Mouse (Mus musculus) limb, embryonic 13.5 days (tissue): ENCODE measurements at regions not wholly inside any gene's neighbourhood (a gene's known extent, or its start where the extent isn't known, plus 50 kb on each side); places are given as distances from the start of the nearest gene placed in this dataset.
A peak's percentile ranks its signal among the peaks of the same experiment; 100 is the strongest.

Experiments
- ATAC-seq: fragments of 200-750 bp; cut with Nextera tagmentation; 2 replicates; pipeline ENCODE4 v1.8.0; 2017; ENCODE audit warnings: low read depth, moderate number of reproducible peaks, moderate TSS enrichment; ENCODE audit not compliant: low FRiP score
- H3K27ac ChIP-seq: fragments of 300-500 bp; sonication (generic); 2 replicates; pipeline ENCODE4 v1.5.1; 2015; ENCODE audit warnings: inconsistent platforms, mild to moderate bottlenecking, moderate library complexity
- H3K27me3 ChIP-seq: fragments of 300-500 bp; sonication (generic); 2 replicates; pipeline ENCODE4 v1.6.1; 2015; ENCODE audit warnings: mild to moderate bottlenecking, inconsistent platforms
- H3K36me3 ChIP-seq: fragments of 300-500 bp; sonication (generic); 2 replicates; pipeline ENCODE4 v1.6.1; 2015; ENCODE audit warnings: inconsistent platforms, mild to moderate bottlenecking, moderate library complexity
- H3K4me1 ChIP-seq: fragments of 300-500 bp; sonication (generic); 2 replicates; pipeline ENCODE4 v1.6.1; 2015; ENCODE audit warnings: inconsistent platforms
- H3K4me2 ChIP-seq: fragments of 300-500 bp; sonication (generic); replicated peaks from 2 replicates; pipeline ENCODE4 v1.6.1; 2015; ENCODE audit warnings: inconsistent platforms, mild to moderate bottlenecking, moderate library complexity
- H3K4me3 ChIP-seq: fragments of 300-500 bp; sonication (generic); 2 replicates; pipeline ENCODE4 v1.5.1; 2015; ENCODE audit warnings: moderate library complexity, mild to moderate bottlenecking, inconsistent platforms
- H3K9ac ChIP-seq: fragments of 300-500 bp; sonication (generic); 2 replicates; pipeline ENCODE4 v1.6.1; 2015; ENCODE audit warnings: mild to moderate bottlenecking, inconsistent platforms
- H3K9me3 ChIP-seq: fragments of 300-500 bp; sonication (generic); 2 replicates; pipeline ENCODE4 v1.6.1; 2016; ENCODE audit warnings: inconsistent platforms
- WGBS: fragments of 180-500 bp; shearing (Covaris S2); methylation state at CpG from one replicate; pipeline ENCODE4 v1.1.7; 2015; 5-methylcytosine and 5-hydroxymethylcytosine counted together

DNA sequence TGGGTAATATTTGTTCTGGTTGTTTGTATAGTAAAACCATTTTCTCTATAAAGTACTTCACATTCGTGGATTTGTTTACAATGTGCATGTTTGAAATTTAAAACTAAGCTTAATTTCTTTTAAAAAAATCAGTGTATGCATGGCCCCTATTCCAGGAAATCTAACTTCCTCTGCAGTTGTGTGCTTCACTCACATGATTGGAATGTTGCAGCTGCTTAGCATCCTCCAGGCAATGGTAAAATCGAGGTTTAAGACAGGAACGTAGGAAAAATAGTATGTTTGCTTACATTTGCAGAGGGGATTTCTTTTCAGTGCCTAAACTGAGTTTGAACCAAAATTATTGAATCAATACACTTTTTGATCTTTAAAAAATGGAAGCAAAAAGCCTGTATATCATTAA, 217.5 kb downstream of the Ptprc start:
- Histone ChIP-seq H3K9ac (no peak overlapping the region), H3K27ac (no peak overlapping the region), H3K4me1 (peaks cover 19% of the 10 kb centered on the region), H3K27me3 (no peaks in the 10 kb centered on the region), H3K36me3 (peaks cover 30% of the 10 kb centered on the region), H3K9me3 (no peaks in the 10 kb centered on the region), H3K4me3 (no peak overlapping the region), H3K4me2 (no peak overlapping the region)
- 48% methylated on average over 3 of the region's 3 CpGs for WGBS
- no peak for ATAC-seq

DNA sequence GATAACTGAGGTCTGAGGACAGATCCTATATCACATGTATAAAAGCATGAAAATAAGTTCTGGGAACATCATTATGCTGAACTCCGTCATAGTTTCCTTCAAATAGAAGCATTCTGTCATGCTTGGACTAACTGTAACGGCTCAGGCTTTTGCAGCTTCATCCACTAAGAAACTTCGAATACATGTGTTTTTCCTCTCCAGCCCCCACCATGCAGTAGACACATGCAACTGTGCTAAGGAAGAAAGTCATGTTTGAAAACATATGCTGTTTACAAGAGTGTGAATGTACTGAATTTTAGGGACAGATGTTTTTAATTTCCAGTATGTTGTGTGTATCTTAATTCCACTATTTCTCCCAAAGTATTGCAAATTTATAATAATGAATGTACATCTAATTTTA, 219.5 kb downstream of the Ptprc start:
- H3K36me3 ChIP-seq: peaks cover 22% of the 10 kb centered on the region
- no peaks in the 10 kb centered on the region for H3K9me3 ChIP-seq
- WGBS: 38% methylated on average over 3 of the region's 3 CpGs
- H3K27ac ChIP-seq: no peak overlapping the region; the same call in 1 of the 2 replicates
- H3K9ac ChIP-seq: no peak overlapping the region
- no peak overlapping the region for H3K4me3 ChIP-seq
- H3K4me2 ChIP-seq: no peak overlapping the region
- no peaks in the 10 kb centered on the region for H3K27me3 ChIP-seq
- peak; percentile 66 for ATAC-seq
- peaks cover 32% of the 10 kb centered on the region for H3K4me1 ChIP-seq

DNA sequence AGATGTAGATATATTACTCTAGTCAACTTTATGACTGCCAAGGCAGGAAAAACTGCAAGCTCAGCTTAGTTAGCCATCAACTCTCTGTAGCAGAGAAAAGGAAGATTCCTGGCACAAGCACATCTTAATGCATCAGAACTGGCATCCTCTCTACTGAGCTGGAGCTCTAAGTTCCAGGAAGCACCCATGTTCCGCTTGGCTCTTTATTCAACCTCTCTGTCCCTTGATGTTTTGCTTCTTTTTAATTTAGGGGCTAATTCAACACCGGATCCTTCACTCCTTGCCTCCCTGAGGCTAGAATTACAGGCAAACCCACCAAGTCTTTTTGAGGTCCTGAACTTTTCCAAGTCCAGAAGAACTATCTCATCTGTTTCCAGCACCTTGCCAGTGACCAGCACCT, 220.4 kb downstream of the Ptprc start:
- H3K27ac ChIP-seq: peak overlapping the region; percentile 39; the same call in 1 of the 2 replicates

DNA sequence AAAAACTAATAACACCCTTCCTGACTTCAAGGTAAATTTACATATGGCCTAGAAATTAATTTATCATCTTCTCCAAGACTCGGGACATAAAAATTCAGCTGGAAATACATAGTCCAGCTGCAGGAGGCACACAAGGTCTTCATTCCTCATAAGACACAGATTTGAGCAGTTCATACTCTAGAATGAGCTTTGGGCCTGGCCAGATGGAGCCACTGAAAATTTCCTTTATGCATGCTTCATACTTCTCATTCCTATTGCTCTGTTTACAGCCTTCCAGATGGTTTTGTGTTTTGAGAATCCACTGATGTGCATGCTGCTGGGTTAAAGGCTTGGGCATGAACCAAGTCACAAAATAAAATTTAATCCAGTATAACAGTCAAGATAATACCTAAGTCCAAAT, 222.1 kb downstream of the Ptprc start:
- Histone ChIP-seq H3K36me3 (peaks cover 32% of the 10 kb centered on the region), H3K27me3 (no peaks in the 10 kb centered on the region), H3K9ac (no peak overlapping the region), H3K27ac (no peak overlapping the region), H3K4me1 (peaks cover 32% of the 10 kb centered on the region), H3K9me3 (no peaks in the 10 kb centered on the region), H3K4me2 (no peak overlapping the region), H3K4me3 (no peak overlapping the region)
- WGBS: 48% methylated on average over 1 of the region's 1 CpGs
- ATAC-seq: peak; percentile 58

More for the DNA sequence above, 220.4 kb downstream of the Ptprc start:
- Histone ChIP-seq H3K4me2 (no peak overlapping the region), H3K27me3 (no peaks in the 10 kb centered on the region), H3K4me1 (peaks cover 32% of the 10 kb centered on the region), H3K9ac (no peak overlapping the region), H3K36me3 (peaks cover 23% of the 10 kb centered on the region), H3K9me3 (no peaks in the 10 kb centered on the region), H3K4me3 (no peak overlapping the region)
- 68% methylated on average over 2 of the region's 2 CpGs for WGBS
- ATAC-seq: no peak

DNA sequence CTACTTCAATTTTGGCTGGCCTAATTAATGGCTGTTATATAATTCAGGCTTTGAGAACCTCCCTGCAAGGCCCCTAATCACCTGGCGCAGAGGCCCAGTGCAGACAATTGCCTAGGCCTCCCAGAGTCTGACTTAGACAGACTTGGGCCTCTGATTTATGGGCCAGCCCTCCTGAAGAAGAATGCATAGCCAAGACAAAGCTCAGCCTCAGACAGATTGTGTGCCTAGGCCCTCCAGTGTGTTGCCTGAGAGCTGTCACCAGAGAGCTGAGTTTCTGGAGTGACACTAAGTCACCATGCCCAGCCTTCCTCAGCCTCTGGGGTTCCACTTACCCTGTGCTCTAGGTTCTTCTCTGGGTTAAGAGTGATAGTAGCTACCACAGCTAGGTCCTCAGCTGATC, 222.7 kb downstream of the Ptprc start:
- no peaks in the 10 kb centered on the region for H3K9me3 ChIP-seq
- H3K4me2 ChIP-seq: no peak overlapping the region
- no peak overlapping the region for H3K4me3 ChIP-seq
- no peak for ATAC-seq
- H3K27ac ChIP-seq: peak overlapping the region; percentile 78
- peaks cover 29% of the 10 kb centered on the region for H3K4me1 ChIP-seq
- peaks cover 32% of the 10 kb centered on the region for H3K36me3 ChIP-seq
- no peaks in the 10 kb centered on the region for H3K27me3 ChIP-seq
- 38% methylated on average over 1 of the region's 1 CpGs for WGBS
- no peak overlapping the region for H3K9ac ChIP-seq

DNA sequence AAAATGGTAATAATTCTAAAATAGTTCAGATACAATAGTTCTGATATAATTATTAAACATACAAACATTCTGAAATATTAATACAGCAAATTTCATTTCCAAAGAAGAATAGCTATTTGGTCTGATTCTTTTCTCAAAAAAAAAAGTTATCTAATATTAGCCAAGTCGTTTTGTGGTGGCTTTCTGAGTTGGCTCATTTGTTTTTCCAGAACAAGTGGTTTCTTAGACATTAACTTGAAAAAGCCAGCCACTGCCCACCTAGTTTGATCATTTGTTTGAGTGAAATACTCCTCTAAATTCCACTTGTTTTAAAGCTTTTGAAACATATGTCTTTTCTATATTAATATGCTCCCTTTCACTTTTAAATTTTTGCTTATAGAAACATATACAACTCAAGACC, 227.6 kb downstream of the Ptprc start:
- 71% methylated on average over 1 of the region's 1 CpGs for WGBS

DNA sequence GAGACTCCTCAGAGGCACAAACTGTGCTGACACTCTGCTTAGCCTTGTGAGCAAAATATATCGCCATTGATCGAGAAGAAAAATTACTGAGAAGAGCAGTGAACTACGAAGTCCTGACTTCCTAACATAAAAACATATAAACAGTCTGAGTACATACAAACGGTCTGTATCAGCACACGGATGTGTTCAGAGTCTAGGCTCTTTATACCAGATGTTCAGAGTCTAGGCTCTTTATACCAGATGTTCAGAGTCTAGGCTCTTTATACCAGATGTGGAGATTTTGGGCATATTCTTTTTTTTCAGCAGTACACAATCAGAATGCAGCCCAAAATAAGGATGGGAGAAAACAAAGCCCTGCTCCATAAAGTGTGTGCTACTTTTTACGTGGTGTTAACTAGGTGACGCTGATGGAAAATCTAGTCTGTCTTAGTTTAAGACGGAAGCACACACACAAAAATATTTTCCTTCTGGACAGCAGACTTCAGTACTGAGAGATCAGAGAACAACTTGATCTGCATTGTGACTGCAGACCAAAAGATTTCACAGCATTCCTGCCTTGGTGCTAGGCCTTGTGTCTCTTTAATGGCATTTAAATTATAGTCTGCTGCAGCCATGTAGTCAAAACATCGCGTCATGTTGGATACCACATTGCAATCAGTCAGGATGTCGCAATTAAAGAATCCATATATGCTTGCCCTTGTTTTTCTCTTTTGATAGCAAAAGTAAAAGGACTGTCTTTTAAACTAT, 233.6 kb downstream of the Ptprc start:
- peaks cover 12% of the 10 kb centered on the region for H3K4me1 ChIP-seq
- no peak overlapping the region for H3K4me2 ChIP-seq
- H3K27ac ChIP-seq: no peak overlapping the region
- no peak overlapping the region for H3K9ac ChIP-seq
- peak; percentile 24; the same call in 1 of the 2 replicates for ATAC-seq
- H3K4me3 ChIP-seq: no peak overlapping the region
- H3K9me3 ChIP-seq: no peaks in the 10 kb centered on the region
- H3K27me3 ChIP-seq: no peaks in the 10 kb centered on the region
- 44% methylated on average over 11 of the region's 11 CpGs for WGBS
- peaks cover 36% of the 10 kb centered on the region for H3K36me3 ChIP-seq

More for the DNA sequence above, 227.6 kb downstream of the Ptprc start:
- Histone ChIP-seq H3K4me2 (no peak overlapping the region), H3K36me3 (peaks cover 37% of the 10 kb centered on the region), H3K27ac (no peak overlapping the region), H3K9me3 (no peaks in the 10 kb centered on the region), H3K27me3 (no peaks in the 10 kb centered on the region), H3K4me3 (no peak overlapping the region), H3K4me1 (peaks cover 12% of the 10 kb centered on the region), H3K9ac (no peak overlapping the region)
- ATAC-seq: no peak

DNA sequence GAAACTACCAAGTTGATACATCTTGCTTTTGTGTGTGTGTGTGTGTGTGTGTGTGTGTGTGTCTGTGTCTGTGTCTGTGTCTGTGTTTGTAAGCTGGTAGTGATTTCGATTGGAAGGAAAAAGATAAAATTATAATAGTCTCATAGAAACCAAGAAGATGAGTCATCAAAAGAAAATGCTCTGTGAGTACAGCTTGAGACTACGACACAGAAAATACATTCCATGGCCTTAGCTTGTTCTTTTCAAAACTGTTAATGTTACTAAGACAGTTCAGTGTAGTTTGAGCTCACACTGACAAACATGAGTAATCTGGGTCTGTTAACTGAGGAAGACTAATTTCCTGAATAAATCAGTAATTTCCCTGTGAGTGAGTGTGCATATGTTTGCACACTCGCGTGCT, 239.8 kb downstream of the Ptprc start:
- no peaks in the 10 kb centered on the region for H3K27me3 ChIP-seq
- H3K4me2 ChIP-seq: no peak overlapping the region
- H3K27ac ChIP-seq: 0 out of 2 replicates have a peak overlapping the region, but pooled peaks have one; percentile 10
- no peak for ATAC-seq
- H3K36me3 ChIP-seq: peaks cover 55% of the 10 kb centered on the region
- 80% methylated on average over 4 of the region's 4 CpGs for WGBS
- H3K4me3 ChIP-seq: no peak overlapping the region
- no peaks in the 10 kb centered on the region for H3K9me3 ChIP-seq
- no peak overlapping the region for H3K9ac ChIP-seq
- peaks cover 10% of the 10 kb centered on the region; the same call in 1 of the 2 replicates for H3K4me1 ChIP-seq

DNA sequence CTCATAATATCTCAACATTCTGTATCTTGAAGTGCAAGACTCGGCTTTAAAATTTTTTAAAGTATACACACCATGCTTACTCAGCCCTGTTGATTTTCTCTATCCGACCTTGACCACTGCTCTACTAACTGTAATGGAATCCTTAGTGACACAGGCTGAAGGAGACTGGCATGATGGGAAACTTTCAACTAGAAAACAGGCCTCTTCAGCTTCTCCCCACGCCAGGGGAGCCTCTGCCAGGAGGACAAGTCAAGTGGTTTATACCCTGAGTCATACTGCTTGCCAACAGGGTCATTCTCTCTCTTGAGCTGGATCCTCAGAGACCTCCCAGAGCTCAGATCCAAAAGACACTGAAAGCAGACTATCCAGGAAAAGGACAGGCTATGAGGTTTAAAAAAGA, 245.7 kb downstream of the Ptprc start:
- no peaks in the 10 kb centered on the region for H3K27me3 ChIP-seq
- no peak overlapping the region for H3K4me2 ChIP-seq
- no peak overlapping the region for H3K9ac ChIP-seq
- WGBS: 88% methylated on average over 3 of the region's 3 CpGs
- H3K27ac ChIP-seq: no peak overlapping the region
- no peak overlapping the region for H3K4me3 ChIP-seq
- no peaks in the 10 kb centered on the region for H3K9me3 ChIP-seq
- ATAC-seq: no peak
- H3K4me1 ChIP-seq: peaks cover 40% of the 10 kb centered on the region
- peaks cover 43% of the 10 kb centered on the region for H3K36me3 ChIP-seq

DNA sequence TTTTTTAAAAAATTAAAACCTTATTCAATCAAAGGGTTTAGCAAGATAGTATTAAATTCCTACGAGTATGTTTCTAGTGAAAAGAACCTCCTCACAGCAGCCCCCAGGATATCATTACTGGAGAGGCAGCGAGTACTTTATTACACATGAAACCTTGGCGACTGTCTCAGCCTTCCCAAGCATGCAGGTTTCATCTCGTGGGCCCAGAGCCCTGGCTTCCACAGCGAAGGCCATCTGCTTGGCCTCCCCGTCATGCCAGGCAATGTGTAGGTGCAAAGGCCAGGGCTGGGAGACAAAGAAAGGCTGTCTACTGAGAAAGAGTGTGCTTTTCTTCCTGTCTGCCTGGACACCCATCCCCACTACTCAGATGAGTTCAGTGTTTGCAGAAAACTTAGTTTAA, 247.0 kb downstream of the Ptprc start:
- Histone ChIP-seq H3K9me3 (no peaks in the 10 kb centered on the region), H3K36me3 (peaks cover 30% of the 10 kb centered on the region), H3K4me2 (peak overlapping the region; percentile 48), H3K4me1 (peaks cover 40% of the 10 kb centered on the region), H3K9ac (no peak overlapping the region), H3K27me3 (no peaks in the 10 kb centered on the region), H3K4me3 (no peak overlapping the region), H3K27ac (peak overlapping the region; percentile 58; the same call in 1 of the 2 replicates)
- 25% methylated on average over 6 of the region's 6 CpGs for WGBS
- no peak for ATAC-seq

DNA sequence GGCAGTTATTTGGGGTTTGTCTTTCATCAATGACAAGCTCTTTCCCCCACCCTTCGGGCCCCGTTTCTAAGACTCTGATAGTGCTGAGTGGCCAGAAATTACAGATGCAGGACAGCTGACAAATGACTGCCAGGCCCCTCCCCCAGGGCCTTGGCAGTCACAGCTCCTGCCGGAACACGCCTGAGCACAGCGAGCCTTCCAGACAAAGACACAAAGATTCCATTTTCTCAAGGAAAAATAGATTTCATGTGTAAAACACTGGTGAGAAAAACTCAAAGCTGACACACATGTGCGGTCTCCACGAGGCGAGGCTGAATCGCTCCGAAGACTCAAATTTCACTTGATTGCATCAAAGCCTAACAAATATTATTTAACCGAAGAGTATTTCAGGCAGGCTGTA, 247.6 kb downstream of the Ptprc start:
- Histone ChIP-seq H3K9me3 (no peaks in the 10 kb centered on the region), H3K27me3 (no peaks in the 10 kb centered on the region), H3K4me1 (peaks cover 40% of the 10 kb centered on the region), H3K4me2 (peak overlapping the region; percentile 48), H3K4me3 (no peak overlapping the region; the same call in 1 of the 2 replicates), H3K27ac (peak overlapping the region; percentile 58; the same call in 1 of the 2 replicates), H3K36me3 (peaks cover 29% of the 10 kb centered on the region), H3K9ac (no peak overlapping the region)
- ATAC-seq: peak; percentile 88
- 17% methylated on average over 11 of the region's 11 CpGs for WGBS

DNA sequence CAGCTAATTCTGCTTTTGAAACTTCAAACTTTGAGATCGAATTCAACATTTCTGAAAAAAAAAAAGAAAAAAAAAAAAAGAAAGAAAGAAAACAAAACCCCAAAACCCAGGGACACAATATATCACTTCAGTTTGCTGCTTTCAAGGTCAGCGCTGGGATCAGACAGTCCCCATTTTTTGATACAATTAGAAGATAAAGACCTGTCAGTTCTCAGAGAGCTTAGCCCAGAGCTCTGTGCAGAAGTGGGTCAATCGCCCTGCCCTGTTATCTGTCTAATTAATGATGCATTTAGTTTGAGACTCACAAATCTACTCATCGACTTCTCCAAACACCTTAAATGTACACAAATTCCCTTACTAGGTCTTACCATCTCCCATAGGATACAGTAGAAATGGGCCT, 249.2 kb downstream of the Ptprc start:
- H3K4me3 ChIP-seq: no peak overlapping the region
- H3K9me3 ChIP-seq: no peaks in the 10 kb centered on the region
- H3K27ac ChIP-seq: no peak overlapping the region
- peaks cover 44% of the 10 kb centered on the region for H3K4me1 ChIP-seq
- no peak overlapping the region for H3K9ac ChIP-seq
- no peak overlapping the region for H3K4me2 ChIP-seq
- 81% methylated on average over 4 of the region's 4 CpGs for WGBS
- no peak for ATAC-seq
- H3K27me3 ChIP-seq: no peaks in the 10 kb centered on the region
- peaks cover 16% of the 10 kb centered on the region; the same call in 1 of the 2 replicates for H3K36me3 ChIP-seq

DNA sequence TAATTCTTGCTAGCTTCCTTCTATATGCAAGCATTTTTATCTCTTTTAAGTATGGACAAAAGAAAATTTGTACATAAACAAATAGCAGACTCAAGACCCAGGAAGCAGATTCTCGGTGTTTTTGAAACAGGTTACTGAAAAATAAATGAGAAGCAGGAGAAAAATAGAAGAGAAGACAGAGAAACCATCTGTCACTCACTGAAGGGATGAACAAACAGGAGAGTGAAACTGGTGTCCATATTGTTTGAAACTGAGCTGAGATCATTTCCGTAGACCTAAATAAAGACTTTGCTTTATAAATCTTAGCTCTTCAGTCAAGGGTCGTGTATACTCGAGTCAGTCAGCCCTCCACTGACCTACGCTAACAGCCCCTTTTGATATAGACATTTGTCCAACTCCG, 251.4 kb downstream of the Ptprc start:
- no peak overlapping the region for H3K27ac ChIP-seq
- H3K9ac ChIP-seq: no peak overlapping the region
- no peak overlapping the region for H3K4me2 ChIP-seq
- ATAC-seq: no peak
- H3K4me3 ChIP-seq: no peak overlapping the region
- no peaks in the 10 kb centered on the region for H3K27me3 ChIP-seq
- no peaks in the 10 kb centered on the region for H3K9me3 ChIP-seq
- peaks cover 7% of the 10 kb centered on the region; the same call in 1 of the 2 replicates for H3K36me3 ChIP-seq
- H3K4me1 ChIP-seq: peaks cover 34% of the 10 kb centered on the region
- 91% methylated on average over 6 of the region's 6 CpGs for WGBS
